Mouse (Mus musculus) cerebellum, adult 8-10 months (tissue): ENCODE measurements at regions not wholly inside any gene's neighbourhood (a gene's known extent, or its start where the extent isn't known, plus 50 kb on each side); places are given as distances from the start of the nearest gene placed in this dataset.
A peak's percentile ranks its signal among the peaks of the same experiment; 100 is the strongest.

ENCODE experiments used
- DNase-seq: peaks from one replicate; pipeline ENCODE4 v3.0.0; 2022

GRCm38 (mm10) chr4:81963112-81963511 lies 520.5 kb upstream of the Mpdz start:
- no peak for DNase-seq

DNA sequence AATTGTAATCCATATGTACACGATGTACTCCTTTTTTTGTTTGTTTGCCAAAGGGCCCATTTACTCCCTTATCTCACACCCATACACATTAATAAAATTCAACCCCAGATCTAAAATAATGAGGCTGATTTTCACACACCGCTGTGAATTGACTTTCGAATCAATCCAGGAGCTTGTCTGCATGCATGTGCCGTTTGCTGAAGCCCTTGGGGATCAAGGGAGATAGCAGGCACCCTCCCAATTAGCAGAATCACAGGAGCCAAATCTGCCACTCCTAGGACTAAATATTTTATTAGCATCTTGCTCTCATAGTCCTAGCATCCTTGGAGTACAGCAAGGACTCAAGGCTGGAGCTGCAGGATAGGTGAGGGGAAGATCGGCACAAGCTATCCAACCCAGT lies 520.0 kb upstream of the Mpdz start:
- no peak for DNase-seq

DNA sequence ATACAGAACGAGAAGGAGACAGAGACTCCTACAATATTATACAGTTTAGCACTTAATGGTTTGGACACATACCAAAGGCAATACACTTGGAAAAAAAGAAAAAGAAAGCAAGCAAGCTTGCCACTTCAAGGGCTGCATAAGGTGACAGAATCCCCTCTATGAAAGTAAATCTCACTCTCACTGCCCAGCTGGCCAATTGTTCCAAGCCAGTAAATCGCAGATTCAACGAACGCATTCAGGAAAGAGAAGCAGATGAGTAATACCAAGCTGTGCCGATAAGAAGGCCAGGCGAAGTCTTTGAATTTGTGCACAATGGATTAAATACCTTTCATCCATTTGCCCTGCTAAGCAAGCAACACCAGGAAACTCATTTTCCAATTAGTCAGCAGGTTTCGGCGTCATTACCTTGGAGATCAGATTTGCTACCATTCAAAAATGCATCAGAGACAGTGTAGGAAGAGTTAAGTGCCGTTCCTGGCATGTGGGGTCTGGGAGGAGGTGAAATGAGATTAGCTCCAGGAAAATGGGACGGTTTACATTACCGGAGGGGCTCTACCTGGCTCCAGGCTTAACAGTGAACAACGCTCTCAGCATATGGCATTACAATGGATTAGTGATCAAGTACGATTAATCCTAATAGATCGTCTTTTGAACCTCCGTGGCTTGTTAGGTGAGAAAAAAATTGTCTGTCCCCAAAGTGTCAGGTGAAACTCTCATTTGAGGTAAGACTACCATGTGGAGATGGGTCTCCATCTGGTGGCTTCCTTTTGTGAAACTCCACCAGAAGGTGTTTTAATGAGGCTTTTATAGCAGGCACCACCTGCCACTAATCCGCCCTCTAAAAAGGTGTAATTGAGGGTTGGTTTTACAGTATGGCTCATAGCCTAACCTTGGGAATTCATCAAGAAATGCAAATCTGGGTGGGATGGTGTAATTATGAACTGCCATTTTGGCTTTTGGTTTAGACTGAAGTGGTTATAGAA lies 518.2 kb upstream of the Mpdz start:
- DNase-seq = peak; percentile 43

- no peak for DNase-seq
Observed at GRCm38 (mm10) chr4:81956926-81957694, 514.5 kb upstream of the Mpdz start.

DNA sequence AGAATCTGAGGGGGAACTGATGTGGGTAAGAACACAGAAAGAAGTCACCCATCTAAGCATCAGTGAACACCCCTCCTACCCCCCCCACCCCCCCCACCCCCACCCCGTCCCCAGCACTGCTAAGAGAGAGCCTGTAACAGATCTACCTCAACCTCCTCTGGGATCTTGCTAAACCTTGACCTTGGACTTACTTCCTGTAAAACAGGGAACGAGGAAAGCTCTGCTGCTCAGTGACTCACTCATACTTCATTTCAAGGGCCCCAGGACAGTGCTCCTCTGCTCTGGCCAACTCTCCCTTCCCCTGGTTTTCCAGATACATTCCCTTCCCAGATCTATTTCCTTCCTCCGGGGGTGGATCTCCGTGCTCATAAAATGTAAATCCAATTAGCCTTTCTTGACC lies 510.4 kb upstream of the Mpdz start:
- no peak for DNase-seq

DNA sequence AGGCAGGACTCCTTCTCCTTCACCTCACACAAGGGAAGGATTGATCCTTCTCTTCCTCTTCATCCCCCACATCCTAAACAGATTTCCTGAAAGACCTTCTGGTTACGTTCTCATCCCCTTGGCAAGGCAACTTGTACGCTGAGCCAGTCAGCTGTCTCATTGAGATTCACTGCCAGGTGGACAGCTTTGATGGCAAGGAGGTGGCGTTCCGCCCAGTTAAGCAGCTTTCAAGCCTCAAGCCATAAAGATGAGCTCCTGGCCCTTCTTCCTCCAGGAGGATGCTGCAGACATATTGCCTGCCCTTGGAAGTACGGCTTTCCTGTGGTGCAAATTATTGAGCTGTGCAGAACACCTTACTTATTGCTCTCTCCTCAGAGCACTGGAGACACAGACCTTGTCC lies 494.8 kb upstream of the Mpdz start:
- DNase-seq = peak; percentile 94

- DNase-seq = no peak
Observed at GRCm38 (mm10) chr4:81930956-81931355, 488.3 kb upstream of the Mpdz start.

DNA sequence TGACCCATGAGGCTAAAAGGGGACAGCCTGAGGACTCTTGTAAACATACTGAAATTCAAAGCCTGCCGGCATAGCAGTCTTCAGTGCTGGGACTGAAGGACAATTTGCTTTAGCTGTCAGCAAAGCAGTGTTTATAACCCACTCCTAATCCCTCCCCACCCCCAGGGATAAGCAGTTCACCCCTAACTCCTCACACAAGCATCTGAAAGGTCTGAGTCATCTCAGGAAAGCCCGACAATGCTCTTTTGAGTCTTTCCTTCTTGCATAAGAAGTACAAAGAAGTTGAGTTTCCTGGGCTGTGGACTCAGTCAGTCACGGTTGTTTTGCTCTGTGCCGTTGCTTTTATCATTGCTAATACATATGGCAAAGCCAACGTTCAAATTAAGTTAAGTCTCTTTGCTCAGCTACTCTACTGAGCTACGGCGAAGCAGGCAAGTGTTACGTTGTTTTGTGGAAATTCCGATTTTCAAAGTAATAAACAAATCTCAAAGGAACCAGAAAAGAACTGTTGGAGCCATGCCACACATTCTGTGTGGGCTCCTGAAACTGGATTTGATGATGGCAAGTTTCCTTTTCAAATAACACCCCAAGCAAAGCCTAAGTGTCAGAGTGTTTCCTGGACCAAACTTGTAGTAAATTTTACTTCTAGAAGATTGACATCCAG lies 486.1 kb upstream of the Mpdz start:
- DNase-seq = no peak

- DNase-seq = no peak
Observed at GRCm38 (mm10) chr4:81927176-81927714, 484.6 kb upstream of the Mpdz start.

- DNase-seq = no peak
Observed at GRCm38 (mm10) chr4:81926662-81927141, 484.1 kb upstream of the Mpdz start.

DNA sequence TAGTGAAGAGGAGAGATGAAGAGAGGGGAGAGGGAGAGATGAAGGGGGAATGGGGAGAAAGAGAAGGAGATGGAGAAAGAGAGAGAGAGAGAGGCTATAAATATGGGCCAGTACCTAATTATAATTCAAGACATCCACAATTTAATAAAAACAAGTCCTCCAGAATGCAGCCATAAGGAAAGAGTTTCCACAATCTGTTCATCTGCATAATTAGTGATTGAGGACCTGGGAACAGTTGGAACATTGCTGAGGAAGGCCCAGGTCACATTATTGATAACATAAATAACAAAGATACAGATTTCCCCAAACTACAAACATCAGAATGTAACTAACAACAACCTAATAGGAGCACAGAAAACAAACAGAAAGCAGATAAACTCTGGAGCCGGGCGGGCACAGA lies 483.0 kb upstream of the Mpdz start:
- no peak for DNase-seq

GRCm38 (mm10) chr4:81924120-81924519 lies 481.5 kb upstream of the Mpdz start:
- no peak for DNase-seq

- no peak for DNase-seq
Observed at GRCm38 (mm10) chr4:81922876-81923275, 480.3 kb upstream of the Mpdz start.

DNA sequence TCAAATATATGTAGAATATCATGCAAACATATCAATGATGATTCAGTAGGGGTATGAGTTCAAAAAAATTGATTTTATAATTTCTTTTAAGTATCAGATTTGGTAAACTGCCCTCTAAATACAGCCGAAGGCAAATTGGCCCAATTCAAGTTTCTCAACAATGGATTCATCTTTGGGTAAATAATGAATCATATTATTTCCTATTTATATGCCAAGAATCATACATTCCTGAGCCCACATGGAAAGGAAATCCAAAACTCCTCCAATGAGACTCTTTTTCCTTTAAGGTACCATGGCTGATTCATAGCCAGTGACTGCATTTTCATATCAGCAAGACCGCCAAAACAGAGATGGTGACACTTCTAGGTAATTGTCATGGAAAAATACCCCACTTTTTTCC lies 472.4 kb upstream of the Mpdz start:
- no peak for DNase-seq

DNA sequence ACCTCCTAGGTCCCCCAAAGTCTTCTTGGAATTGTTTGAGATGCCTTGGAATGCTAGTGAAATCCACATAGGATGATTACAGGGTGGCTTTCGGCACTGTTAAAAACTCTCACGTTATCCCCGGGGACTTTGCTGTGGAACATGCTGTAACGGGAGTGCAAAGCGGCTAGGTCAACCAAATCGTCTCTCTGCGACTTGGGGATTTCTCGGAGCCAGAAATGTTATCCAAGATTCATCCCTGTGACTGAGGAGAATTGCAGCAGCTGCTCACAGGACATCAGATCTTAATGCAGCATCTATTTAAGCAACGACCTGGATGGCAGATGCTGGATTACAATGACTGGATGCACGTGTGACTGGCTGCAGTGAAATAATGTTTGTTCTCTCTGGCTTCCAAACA lies 470.7 kb upstream of the Mpdz start:
- no peak for DNase-seq

DNA sequence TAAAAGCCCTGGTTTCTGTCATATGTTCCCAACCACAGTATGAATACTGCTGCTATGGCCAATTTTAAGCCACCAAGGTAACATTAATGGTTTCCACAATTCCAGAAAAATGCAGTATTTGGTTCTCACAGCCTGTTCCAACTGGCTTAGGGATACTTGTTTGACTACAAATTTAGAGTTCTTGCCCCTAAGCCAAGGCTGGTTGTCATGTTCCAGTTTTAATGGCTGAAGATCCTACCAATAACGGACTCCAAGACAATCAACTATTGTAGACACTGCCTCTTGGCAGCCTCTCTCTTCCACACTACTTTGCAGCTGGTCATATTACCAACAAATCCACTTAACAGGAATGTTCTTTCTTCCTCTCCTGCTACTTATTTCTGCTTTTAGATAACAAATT lies 470.0 kb upstream of the Mpdz start:
- no peak for DNase-seq

DNA sequence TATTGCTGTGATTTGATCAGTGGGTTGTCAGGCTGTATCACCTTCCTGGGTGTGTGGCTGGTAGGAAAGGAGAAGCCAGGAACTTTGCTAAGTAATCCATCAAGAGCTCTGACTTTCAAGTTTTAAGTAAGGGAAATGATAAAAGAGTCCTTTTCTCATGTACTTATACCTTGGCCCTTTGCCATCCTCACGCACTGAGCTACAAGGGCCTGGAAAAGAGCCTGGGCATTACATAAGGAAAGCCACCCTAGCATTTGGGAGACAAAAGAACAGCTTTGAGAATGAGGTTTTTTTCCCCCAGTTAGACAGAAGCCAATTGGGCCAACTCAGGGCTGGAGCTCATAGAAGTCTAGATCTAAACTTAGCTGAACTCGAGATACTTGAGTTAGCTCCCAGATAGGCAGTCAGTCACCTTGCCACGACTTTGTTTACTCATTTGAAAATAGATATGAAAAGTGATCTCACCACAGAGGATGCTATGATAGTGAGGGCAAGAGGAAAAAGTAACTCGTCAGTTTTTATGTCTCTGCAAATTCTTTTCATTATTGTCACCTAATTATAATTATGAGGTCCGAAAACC lies 457.4 kb upstream of the Mpdz start:
- no peak for DNase-seq

DNA sequence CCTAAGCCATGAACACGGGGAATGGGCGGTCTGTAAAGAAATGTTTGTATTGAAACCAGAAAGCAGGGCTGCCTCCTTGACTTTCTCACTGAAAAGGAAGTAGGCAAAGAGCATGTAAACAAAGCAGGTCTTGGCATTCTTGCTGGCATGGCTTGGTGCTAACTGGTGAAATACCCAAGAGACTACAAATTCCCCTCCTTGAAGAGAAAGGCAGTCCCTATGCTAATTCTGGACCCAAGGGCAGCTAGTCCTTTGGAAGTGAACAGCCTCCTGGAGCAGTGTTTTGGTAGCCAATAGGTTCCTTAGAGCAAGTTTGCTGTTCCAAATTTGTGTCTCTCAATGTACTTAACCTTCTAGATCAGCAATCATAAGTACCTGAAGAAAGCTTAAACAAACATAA lies 456.0 kb upstream of the Mpdz start:
- DNase-seq = no peak

DNA sequence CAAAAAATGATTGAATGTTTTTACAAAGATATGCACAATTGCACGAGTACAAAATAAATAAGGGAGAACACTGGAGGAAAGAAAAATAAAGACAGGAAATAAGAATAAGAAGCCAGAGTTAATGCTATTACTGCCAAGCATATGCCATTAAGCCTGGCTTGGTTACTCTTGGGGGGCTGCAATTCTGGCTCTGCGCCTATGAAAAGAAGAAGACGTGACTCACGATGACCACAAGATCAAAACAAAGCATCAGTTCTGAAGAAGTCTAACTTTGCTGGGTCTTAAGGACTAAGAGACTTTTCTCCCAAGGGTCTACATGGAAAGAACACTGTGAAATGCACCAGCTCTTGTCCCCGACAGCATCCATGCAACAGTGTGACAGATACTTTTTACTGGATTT lies 454.8 kb upstream of the Mpdz start:
- DNase-seq = no peak

- DNase-seq = no peak
Observed at GRCm38 (mm10) chr4:81868941-81869340, 426.3 kb upstream of the Mpdz start.

- no peak for DNase-seq
Observed at GRCm38 (mm10) chr4:81841642-81842494, 399.3 kb upstream of the Mpdz start.

GRCm38 (mm10) chr4:81829972-81830371 lies 387.4 kb upstream of the Mpdz start:
- DNase-seq = no peak
